Comparison of ENCODE assay signal across 8 mouse cellular contexts in genomic region chr1:64791826-64792225, GRCm38 (mm10). TPM values are rescaled to one million over a fixed set of nuclear protein-coding genes. Genes with fewer than 3 reads are reported as not detected.
DNase-seq lines count a peak whose midpoint lies in the region; ATAC-seq lines count a peak whose summit lies in the region.

No protein-coding gene starts in this region.

- DNase-seq in cerebellum, adult 18-20 months: peak; percentile 33 to 44
- DNase-seq in cerebellum, postnatal 4 days (ENCODE audit: low spot score in 2 of 2): no peak
- DNase-seq in cerebellum, postnatal 25 days: peak; percentile 60 to 70
- DNase-seq in kidney, adult 9 months: peak; percentile 61
- DNase-seq in testis, postnatal 10 days (ENCODE audit: low spot score): no peak

- peaks cover 34% of the 10 kb centered on the region for H3K4me1 ChIP-seq in limb, embryonic 15.5 days

- H3K4me3 ChIP-seq in limb, embryonic 15.5 days: no peak overlapping the region

- no peak overlapping the region for H3K4me2 ChIP-seq in limb, embryonic 15.5 days

- no peak overlapping the region for H3K9ac ChIP-seq in limb, embryonic 15.5 days

- ATAC-seq in granulocyte monocyte progenitor cell, adult 5-6 weeks (replicated peaks; ENCODE audit: poor library complexity, severe bottlenecking): peak; percentile 46
- ATAC-seq in limb, embryonic 15.5 days (ENCODE audit: insufficient number of reproducible peaks, low FRiP score, low TSS enrichment, low read depth): no peak
- no peak for ATAC-seq in activated CD4-positive, CD25-positive, alpha-beta regulatory T cell, adult 4 months

- H3K27ac ChIP-seq in limb, embryonic 15.5 days: peak overlapping the region; percentile 80

- H3K27me3 ChIP-seq in limb, embryonic 15.5 days: no peaks in the 10 kb centered on the region

- no peaks in the 10 kb centered on the region for H3K36me3 ChIP-seq in limb, embryonic 15.5 days

- no peaks in the 10 kb centered on the region for H3K9me3 ChIP-seq in limb, embryonic 15.5 days

- WGBS in limb, embryonic 15.5 days: 14% methylated on average over 6 of the region's 6 CpGs

RNA-seq across cellular contexts. Expression of gene Fzd5, which starts 54.3 kb away (rescaled TPM):
- total RNA-seq in granulocyte monocyte progenitor cell, adult 5-6 weeks (2014; fragmentation: Nextera tagmentation): 1.2 and 1.6 TPM in 2 replicates
- total RNA-seq in granulocyte monocyte progenitor cell, adult 5-6 weeks (2017): 1.1 and 1.2 TPM in 2 replicates
- 1.8 and 1.9 TPM in 2 replicates for polyA plus RNA-seq in limb, embryonic 15.5 days (2015; fragmentation: Nextera tagmentation; extraction: Ambion mirVana)
- polyA plus RNA-seq in activated CD4-positive, CD25-positive, alpha-beta regulatory T cell, adult 4 months (2017; shearing (Covaris generic)): under 1 TPM; 0.53 to 0.64 TPM

Comparison
In these comparisons a context has a peak if more than half of its experiments do, and no peak if none do; other contexts are left out.
1. DNase-seq: peak in cerebellum, adult 18-20 months (2 of 2), cerebellum, postnatal 25 days (2 of 2) and kidney, adult 9 months (single experiment); none in cerebellum, postnatal 4 days (0 of 2) and testis, postnatal 10 days (single experiment).